Mouse (Mus musculus) spleen, adult 2 months (tissue): ENCODE results near the gene Ptpn1.

Experiments used
- CTCF ChIP-seq: fragments of 200-500 bp; IDR thresholded peaks from 2 replicates; pipeline ENCODE4 v1.5.1; 2011; ENCODE audit warnings: mild to moderate bottlenecking, inconsistent platforms; ENCODE audit not compliant: insufficient read depth, insufficient read length, insufficient replicate concordance; ENCODE audit errors: extremely low read depth
- POLR2A ChIP-seq: fragments of 200-500 bp; IDR thresholded peaks from 2 replicates; pipeline ENCODE4 v1.6.1; 2011; ENCODE audit warnings: low read depth, low read length, inconsistent platforms

- TF ChIP-seq CTCF (no peak), POLR2A (no peak)
These were observed 48.5 kb downstream of the Ptpn1 start for GRCm38 (mm10) chr2:167980391-167980790.
